11 mouse cellular contexts compared by ENCODE assay signal in the genomic region with DNA sequence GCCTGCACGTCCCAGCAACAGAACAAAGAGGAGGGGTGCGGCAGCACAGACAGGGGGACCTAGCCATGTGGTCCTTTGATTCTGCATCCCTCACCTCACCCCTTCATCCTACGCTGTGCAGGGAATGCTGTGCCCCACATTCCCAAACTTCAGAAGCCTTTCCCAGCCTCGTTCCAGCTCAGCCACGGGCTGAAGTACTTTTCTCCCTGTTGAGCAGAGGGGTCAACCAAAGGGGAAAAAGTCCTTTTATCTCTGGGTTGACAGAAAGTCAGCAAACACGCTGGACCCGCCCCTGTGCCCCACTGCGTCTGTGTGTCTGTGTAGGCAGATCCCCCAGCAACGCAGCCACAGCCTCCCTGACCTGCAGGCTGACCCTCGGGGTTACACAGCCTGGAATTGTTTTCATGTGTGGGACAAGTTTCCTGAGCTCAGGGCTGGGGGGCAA. TPM values are rescaled to one million over a fixed set of nuclear protein-coding genes. Genes with fewer than 3 reads are reported as not detected.
DNase-seq lines count a peak whose midpoint lies in the region; ATAC-seq and TF ChIP-seq lines count a peak whose summit lies in the region.
"Had no signal": no experiment of that assay in that cellular context is flagged by ENCODE, and none has a peak within 500 bp of the region (broad histone marks: within the 10 kb centered on the region; RNA-seq: fewer than 3 reads in every experiment).

No protein-coding gene starts in this region.

- H3K9me3 ChIP-seq in heart, embryonic 14.5 days (ENCODE audit: control insufficient read depth, low read length) = peaks cover 3% of the 10 kb centered on the region; the same call in 1 of the 2 replicates
- no peaks in the 10 kb centered on the region; the same call in 1 of the 2 replicates for H3K9me3 ChIP-seq in midbrain, embryonic 10.5 days (replicated peaks)
- H3K9me3 ChIP-seq in midbrain, postnatal 0 days (ENCODE audit: low read length) = no peaks in the 10 kb centered on the region
- H3K9me3 ChIP-seq in liver, embryonic 13.5 days (replicated peaks) = no peaks in the 10 kb centered on the region
- H3K9me3 ChIP-seq: limb, embryonic 15.5 days had no signal

- 6% methylated on average over 10 of the region's 10 CpGs for WGBS in heart, embryonic 14.5 days
- 8% methylated on average over 10 of the region's 10 CpGs for WGBS in midbrain, embryonic 10.5 days
- WGBS in midbrain, postnatal 0 days = 12% methylated on average over 10 of the region's 10 CpGs
- WGBS in liver, embryonic 13.5 days (ENCODE audit: insufficient replicate concordance) = 33% methylated on average over 10 of the region's 10 CpGs

- peak overlapping the region; percentile 45 to 69 for H3K27ac ChIP-seq in heart, embryonic 14.5 days (replicated peaks in 1 of 2; ENCODE audit: control insufficient read depth in 1 of 2, insufficient read depth in 1 of 2, low read depth in 2 of 2, low read length in 2 of 2)
- H3K27ac ChIP-seq in midbrain, embryonic 10.5 days (replicated peaks) = peak overlapping the region; percentile 80
- H3K27ac ChIP-seq in midbrain, postnatal 0 days (ENCODE audit: low read depth, low read length) = no peak overlapping the region
- H3K27ac ChIP-seq in liver, embryonic 13.5 days = no peak overlapping the region
- H3K27ac ChIP-seq: limb, embryonic 15.5 days had no signal

- peak; percentile 23; the same call in 1 of the 2 replicates for ATAC-seq in heart, embryonic 14.5 days (ENCODE audit: insufficient number of reproducible peaks, insufficient read depth, low FRiP score, low read depth)
- no peak for ATAC-seq in midbrain, postnatal 0 days (ENCODE audit: low FRiP score)
- peak; percentile 75 for ATAC-seq in liver, embryonic 13.5 days (ENCODE audit: low read depth)

- H3K4me3 ChIP-seq in heart, embryonic 14.5 days (ENCODE audit: control insufficient read depth in 1 of 2, insufficient read depth in 1 of 2, low read depth in 1 of 2, low read length in 2 of 2) = no peak overlapping the region
- peak overlapping the region; percentile 23; the same call in 1 of the 2 replicates for H3K4me3 ChIP-seq in midbrain, embryonic 10.5 days
- H3K4me3 ChIP-seq in midbrain, postnatal 0 days (ENCODE audit: low read depth, low read length) = no peak overlapping the region
- no peak overlapping the region for H3K4me3 ChIP-seq in liver, embryonic 13.5 days (replicated peaks)
- H3K4me3 ChIP-seq: limb, embryonic 15.5 days had no signal

- no peak for DNase-seq in heart, postnatal 14 days
- peak; percentile 78 for DNase-seq in midbrain, embryonic 10.5 days (ENCODE audit: low spot score)
- no peak for DNase-seq in midbrain, postnatal 0 days (ENCODE audit: low spot score)
- DNase-seq in liver, embryonic 13.5 days = no peak
- DNase-seq in yolk sac, embryonic 10.5 days (ENCODE audit: low spot score) = peak; percentile 38
- no peak for DNase-seq in cerebellum, adult 9-11 months
- DNase-seq in T-cell, adult 2 months (ENCODE audit: low spot score) = no peak
- DNase-seq: cerebellum, postnatal 25 days; kidney, adult 9 months had no signal

- peak overlapping the region; percentile 35 for H3K9ac ChIP-seq in heart, embryonic 14.5 days (ENCODE audit: low read length)
- H3K9ac ChIP-seq in midbrain, postnatal 0 days (replicated peaks; ENCODE audit: low read length, poor library complexity, severe bottlenecking) = no peak overlapping the region
- no peak overlapping the region for H3K9ac ChIP-seq in liver, embryonic 13.5 days
- H3K9ac ChIP-seq: limb, embryonic 15.5 days had no signal

- H3K27me3 ChIP-seq in heart, embryonic 14.5 days (ENCODE audit: control insufficient read depth, insufficient read depth, low read length) = no peaks in the 10 kb centered on the region
- H3K27me3 ChIP-seq in midbrain, embryonic 10.5 days (ENCODE audit: low read depth, poor library complexity, severe bottlenecking) = peaks cover 11% of the 10 kb centered on the region; the same call in 1 of the 2 replicates
- H3K27me3 ChIP-seq in midbrain, postnatal 0 days (ENCODE audit: insufficient read depth, low read length) = no peaks in the 10 kb centered on the region
- no peaks in the 10 kb centered on the region for H3K27me3 ChIP-seq in liver, embryonic 13.5 days
- H3K27me3 ChIP-seq: limb, embryonic 15.5 days had no signal

- TF ChIP-seq CTCF in midbrain, postnatal 0 days (IDR thresholded peaks at IDR 0.05) = no peak

- H3K4me2 ChIP-seq in heart, embryonic 14.5 days (ENCODE audit: low read length) = peak overlapping the region; percentile 41
- no peak overlapping the region for H3K4me2 ChIP-seq in midbrain, postnatal 0 days (ENCODE audit: low read depth, low read length, poor library complexity, severe bottlenecking)
- 0 out of 2 replicates have a peak overlapping the region, but pooled peaks have one; percentile 11 for H3K4me2 ChIP-seq in liver, embryonic 13.5 days
- H3K4me2 ChIP-seq: limb, embryonic 15.5 days had no signal

- H3K36me3 ChIP-seq in heart, embryonic 14.5 days (ENCODE audit: control insufficient read depth, insufficient read depth, low read length) = no peaks in the 10 kb centered on the region
- peaks cover 5% of the 10 kb centered on the region for H3K36me3 ChIP-seq in midbrain, embryonic 10.5 days
- H3K36me3 ChIP-seq in midbrain, postnatal 0 days (ENCODE audit: insufficient read depth, low read length) = no peaks in the 10 kb centered on the region
- H3K36me3 ChIP-seq in liver, embryonic 13.5 days = no peaks in the 10 kb centered on the region
- H3K36me3 ChIP-seq: limb, embryonic 15.5 days had no signal

- H3K4me1 ChIP-seq in heart, embryonic 14.5 days (ENCODE audit: control insufficient read depth in 2 of 2, insufficient read depth in 2 of 2, low read length in 2 of 2) = peaks cover 29 to 36% of the 10 kb centered on the region in 2 experiments
- peaks cover 67% of the 10 kb centered on the region for H3K4me1 ChIP-seq in midbrain, embryonic 10.5 days
- H3K4me1 ChIP-seq in midbrain, postnatal 0 days (ENCODE audit: insufficient read depth, low read length) = 0 out of 2 replicates have a peak, but pooled peaks cover 4% of the 10 kb centered on the region
- peaks cover 19% of the 10 kb centered on the region; the same call in 1 of the 2 replicates for H3K4me1 ChIP-seq in liver, embryonic 13.5 days (replicated peaks)

- intact Hi-C loops in heart, postnatal 14 days (cut with DNase I) = no loop called here

RNA-seq across cellular contexts. Expression of a gene that starts 18.9 kb away (rescaled TPM):
- 2.4 and 2.5 TPM in 2 replicates for polyA plus RNA-seq in heart, embryonic 14.5 days (2014; fragmentation: Nextera tagmentation; extraction: Ambion mirVana)
- 1 to 10 TPM; 2.0 to 2.2 TPM for total RNA-seq in heart, postnatal 14 days (2021)
- 4.1 and 4.5 TPM in 2 replicates for polyA plus RNA-seq in midbrain, embryonic 10.5 days (2016; fragmentation: Nextera tagmentation; extraction: Ambion mirVana)
- 26.1 and 26.4 TPM in 2 replicates for total RNA-seq in midbrain, postnatal 0 days (2014; rRNA removed)
- 2.1 and 2.5 TPM in 2 replicates for polyA plus RNA-seq in midbrain, postnatal 0 days (2015; fragmentation: Nextera tagmentation; extraction: Ambion mirVana)
- polyA plus RNA-seq in liver, embryonic 13.5 days (2015; fragmentation: Nextera tagmentation; extraction: Ambion mirVana) = 0.28 and 0.39 TPM in 2 replicates

Comparison
In these comparisons a context has a peak if more than half of its experiments do, and no peak if none do; other contexts are left out.
1. H3K27ac ChIP-seq: peak in heart, embryonic 14.5 days (2 of 2) and midbrain, embryonic 10.5 days (single experiment); none in midbrain, postnatal 0 days (single experiment) and liver, embryonic 13.5 days (single experiment).
2. DNase-seq: peak in midbrain, embryonic 10.5 days (single experiment) and yolk sac, embryonic 10.5 days (single experiment); none in heart, postnatal 14 days (0 of 2), midbrain, postnatal 0 days (single experiment), liver, embryonic 13.5 days (single experiment), cerebellum, adult 9-11 months (single experiment) and T-cell, adult 2 months (single experiment).